Mouse (Mus musculus): ENCODE data around the gene Diexf. TPM values are rescaled to one million over a fixed set of nuclear protein-coding genes. Genes with fewer than 3 reads are reported as not detected.

The Diexf gene
- 22.3 and 25.4 TPM in 2 replicates for polyA plus RNA-seq (2011; ENCODE audit: insufficient read length, low read depth, missing spikeins)

GRCm38 (mm10) chr1:193129786-193130455, at the start of gene Diexf:
Gene Diexf, minus strand, starts transcription at chr1:193130272.
- Histone ChIP-seq H3K4me3 (ENCODE audit: insufficient read depth, low read length) (peak within 1 kb of the TSS; percentile 77), H3K4me1 (ENCODE audit: control insufficient read depth, insufficient read depth, low read length) (peaks cover 2% of the 10 kb centered on the region; the same call in 1 of the 2 replicates), H3K27ac (ENCODE audit: insufficient read depth, low read length) (no peak within 1 kb of the TSS; the same call in 1 of the 2 replicates)
- peak; percentile 92 for TF ChIP-seq POLR2A (IDR thresholded peaks at IDR 0.05; ENCODE audit: low read depth, low read length)
- TF ChIP-seq CTCF (IDR thresholded peaks at IDR 0.05; ENCODE audit: borderline replicate concordance, insufficient read depth, low read length), result peak; percentile 86

- Histone ChIP-seq H3K27ac (ENCODE audit: insufficient read depth, low read length) (no peak overlapping the region), H3K4me1 (ENCODE audit: control insufficient read depth, insufficient read depth, low read length) (no peaks in the 10 kb centered on the region; the same call in 1 of the 2 replicates), H3K4me3 (ENCODE audit: insufficient read depth, low read length) (peak overlapping the region; percentile 93)
- TF ChIP-seq POLR2A (IDR thresholded peaks at IDR 0.05; ENCODE audit: low read depth, low read length) (0 out of 2 replicates have a peak, but pooled peaks have one; percentile 3), CTCF (IDR thresholded peaks at IDR 0.05; ENCODE audit: borderline replicate concordance, insufficient read depth, low read length) (no peak)
Measured at GRCm38 (mm10) chr1:193174143-193174733, 44.2 kb upstream of the Diexf start.

- peak overlapping the region; percentile 93 for H3K4me3 ChIP-seq (ENCODE audit: insufficient read depth, low read length)
- TF ChIP-seq CTCF (IDR thresholded peaks at IDR 0.05; ENCODE audit: borderline replicate concordance, insufficient read depth, low read length) (no peak), POLR2A (IDR thresholded peaks at IDR 0.05; ENCODE audit: low read depth, low read length) (no peak)
- no peaks in the 10 kb centered on the region; the same call in 1 of the 2 replicates for H3K4me1 ChIP-seq (ENCODE audit: control insufficient read depth, insufficient read depth, low read length)
- H3K27ac ChIP-seq (ENCODE audit: insufficient read depth, low read length), result no peak overlapping the region
Measured at GRCm38 (mm10) chr1:193173810-193174129, 43.7 kb upstream of the Diexf start.

GRCm38 (mm10) chr1:193172991-193173809, 43.1 kb upstream of the Diexf start:
- H3K4me3 ChIP-seq (ENCODE audit: insufficient read depth, low read length), result peak overlapping the region; percentile 93
- H3K4me1 ChIP-seq (ENCODE audit: control insufficient read depth, insufficient read depth, low read length), result no peaks in the 10 kb centered on the region; the same call in 1 of the 2 replicates
- H3K27ac ChIP-seq (ENCODE audit: insufficient read depth, low read length), result no peak overlapping the region
- TF ChIP-seq POLR2A (IDR thresholded peaks at IDR 0.05; ENCODE audit: low read depth, low read length) (peak; percentile 98), CTCF (IDR thresholded peaks at IDR 0.05; ENCODE audit: borderline replicate concordance, insufficient read depth, low read length) (no peak)

GRCm38 (mm10) chr1:193169856-193170255, 39.8 kb upstream of the Diexf start:
- Histone ChIP-seq H3K4me1 (ENCODE audit: control insufficient read depth, insufficient read depth, low read length) (no peaks in the 10 kb centered on the region; the same call in 1 of the 2 replicates), H3K4me3 (ENCODE audit: insufficient read depth, low read length) (no peak overlapping the region), H3K27ac (ENCODE audit: insufficient read depth, low read length) (no peak overlapping the region)
- TF ChIP-seq CTCF (IDR thresholded peaks at IDR 0.05; ENCODE audit: borderline replicate concordance, insufficient read depth, low read length) (no peak), POLR2A (IDR thresholded peaks at IDR 0.05; ENCODE audit: low read depth, low read length) (no peak)

GRCm38 (mm10) chr1:193169228-193169627, 39.2 kb upstream of the Diexf start:
- TF ChIP-seq POLR2A (IDR thresholded peaks at IDR 0.05; ENCODE audit: low read depth, low read length), result no peak
- no peak for TF ChIP-seq CTCF (IDR thresholded peaks at IDR 0.05; ENCODE audit: borderline replicate concordance, insufficient read depth, low read length)
- H3K27ac ChIP-seq (ENCODE audit: insufficient read depth, low read length), result no peak overlapping the region
- H3K4me1 ChIP-seq (ENCODE audit: control insufficient read depth, insufficient read depth, low read length), result no peaks in the 10 kb centered on the region; the same call in 1 of the 2 replicates

GRCm38 (mm10) chr1:193167746-193168145, 37.7 kb upstream of the Diexf start, which contains the start of gene A130010J15Rik:
Gene A130010J15Rik, plus strand, starts transcription at chr1:193168046.
- H3K27ac ChIP-seq (ENCODE audit: insufficient read depth, low read length), result no peak within 1 kb of the TSS
- TF ChIP-seq POLR2A (IDR thresholded peaks at IDR 0.05; ENCODE audit: low read depth, low read length), result no peak
- no peak for TF ChIP-seq CTCF (IDR thresholded peaks at IDR 0.05; ENCODE audit: borderline replicate concordance, insufficient read depth, low read length)
- H3K4me3 ChIP-seq (ENCODE audit: insufficient read depth, low read length), result no peak within 1 kb of the TSS

More at GRCm38 (mm10) chr1:193169228-193169627, 39.2 kb upstream of the Diexf start:
- H3K4me3 ChIP-seq (ENCODE audit: insufficient read depth, low read length), result no peak overlapping the region

GRCm38 (mm10) chr1:193160317-193161032, 30.4 kb upstream of the Diexf start:
- H3K4me1 ChIP-seq (ENCODE audit: control insufficient read depth, insufficient read depth, low read length), result no peaks in the 10 kb centered on the region
- no peak overlapping the region; the same call in 1 of the 2 replicates for H3K4me3 ChIP-seq (ENCODE audit: insufficient read depth, low read length)
- TF ChIP-seq CTCF (IDR thresholded peaks at IDR 0.05; ENCODE audit: borderline replicate concordance, insufficient read depth, low read length) (no peak), POLR2A (IDR thresholded peaks at IDR 0.05; ENCODE audit: low read depth, low read length) (no peak)
- no peak overlapping the region for H3K27ac ChIP-seq (ENCODE audit: insufficient read depth, low read length)

More at GRCm38 (mm10) chr1:193167746-193168145, 37.7 kb upstream of the Diexf start, which contains the start of gene A130010J15Rik:
- no peaks in the 10 kb centered on the region for H3K4me1 ChIP-seq (ENCODE audit: control insufficient read depth, insufficient read depth, low read length)

- H3K4me1 ChIP-seq (ENCODE audit: control insufficient read depth, insufficient read depth, low read length), result no peaks in the 10 kb centered on the region
- H3K27ac ChIP-seq (ENCODE audit: insufficient read depth, low read length), result no peak overlapping the region
- no peak overlapping the region for H3K4me3 ChIP-seq (ENCODE audit: insufficient read depth, low read length)
- no peak for TF ChIP-seq CTCF (IDR thresholded peaks at IDR 0.05; ENCODE audit: borderline replicate concordance, insufficient read depth, low read length)
- TF ChIP-seq POLR2A (IDR thresholded peaks at IDR 0.05; ENCODE audit: low read depth, low read length), result no peak
Measured at GRCm38 (mm10) chr1:193159613-193160012, 29.5 kb upstream of the Diexf start.

All from embryonic fibroblast, embryonic 13.5 days (primary cell).